Mouse (Mus musculus) left cerebral cortex, postnatal 10 days (tissue): ENCODE measurements around the gene Ecsit. TPM values are rescaled to one million over a fixed set of nuclear protein-coding genes. Genes with fewer than 3 reads are reported as not detected.
A peak's percentile ranks its signal among the peaks of the same experiment; 100 is the strongest.
"Not testable (repeated sequence)": the region's sequence is repeated elsewhere in the genome, so short reads cannot be mapped to it uniquely, and the experiment has no call there.

Experiments
- DNase-seq, 2 experiments: peaks; one replicate each; pipeline ENCODE4 v3.0.0; 2021 to 2022; ENCODE audit warnings: low spot score in 2 of 2, mixed read lengths in 1 of 2; ENCODE audit errors: extremely low spot score in 1 of 2
- intact Hi-C: fragments of 180-260 bp; cut with DNase I; formaldehyde crosslinking; loops from one replicate; pipeline ENCODE4 v1.15.1; 2025
- total RNA-seq, 2 experiments: library from RNA; stranded (reverse); gene quantifications; 2 replicates each; pipeline ENCODE4 v1.2.3; 2021

Ecsit gene
- total RNA-seq, 2 experiments from 2014 or later: 40.5 to 42.8 TPM

GRCm38 (mm10) chr9:22095854-22096307 is 10.6 kb upstream of the Ecsit start:
- intact Hi-C loops: no loop called here
- DNase-seq: peak in 1 of 2 experiments; percentile 89

GRCm38 (mm10) chr9:22092746-22093145 is 7.5 kb upstream of the Ecsit start:
- intact Hi-C loops: no loop called here
- no peak for DNase-seq

GRCm38 (mm10) chr9:22089986-22090385 is 4.7 kb upstream of the Ecsit start:
- intact Hi-C loops: no loop called here
- no peak for DNase-seq

GRCm38 (mm10) chr9:22089281-22089680 is 4.0 kb upstream of the Ecsit start:
- intact Hi-C loops: no loop called here
- DNase-seq: no peak

GRCm38 (mm10) chr9:22087034-22087618 is 1.9 kb upstream of the Ecsit start:
- intact Hi-C loops: no loop called here
- DNase-seq: no peak

GRCm38 (mm10) chr9:22086012-22086411 is 774 bp upstream of the Ecsit start:
- no peak for DNase-seq
- intact Hi-C loops: no loop called here

- intact Hi-C loops: no loop called here
- DNase-seq: no peak
Measured at GRCm38 (mm10) chr9:22084667-22085021, 594 bp downstream of the Ecsit start.

GRCm38 (mm10) chr9:22076223-22076622 is 9.0 kb downstream of the Ecsit start:
- DNase-seq: no peak
- intact Hi-C loops: no loop called here

- DNase-seq, intact Hi-C loops: not testable (repeated sequence)
Measured at GRCm38 (mm10) chr9:22075778-22076177, 9.5 kb downstream of the Ecsit start.

GRCm38 (mm10) chr9:22072276-22072675 is 13.0 kb downstream of the Ecsit start:
- intact Hi-C loops: no loop called here
- DNase-seq: peak in 1 of 2 experiments; percentile 48

GRCm38 (mm10) chr9:22070791-22071573 is 14.3 kb downstream of the Ecsit start, which contains the start of the genes Gm49318 and Zfp653:
Gm49318 (minus strand) TSS chr9:22071259.
Zfp653 (minus strand) TSS chr9:22071376.
- intact Hi-C loops: no loop called here
- DNase-seq: peak; percentile 97 to 99

GRCm38 (mm10) chr9:22069881-22070553 is 15.2 kb downstream of the Ecsit start:
- intact Hi-C loops: loop anchor here (5.0 kb wide), 1 partner anchor 72 kb away; no protein-coding TSS in a partner anchor
- no peak for DNase-seq

GRCm38 (mm10) chr9:22067195-22067594 is 18.0 kb downstream of the Ecsit start:
- DNase-seq: no peak
- intact Hi-C loops: loop anchor here (5.0 kb wide), 1 partner anchor 75 kb away; no protein-coding TSS in a partner anchor

- intact Hi-C loops: loop anchor here (5.0 kb wide), 1 partner anchor 76 kb away; no protein-coding TSS in a partner anchor
- peak in 1 of 2 experiments; percentile 66 for DNase-seq
Measured at GRCm38 (mm10) chr9:22066433-22066832, 18.8 kb downstream of the Ecsit start.

- intact Hi-C loops: loop anchor here (5.0 kb wide), 1 partner anchor 77 kb away; no protein-coding TSS in a partner anchor
- no peak for DNase-seq
Measured at GRCm38 (mm10) chr9:22065642-22066041, 19.6 kb downstream of the Ecsit start.

GRCm38 (mm10) chr9:22064341-22064740 is 20.9 kb downstream of the Ecsit start:
- intact Hi-C loops: no loop called here
- peak in 1 of 2 experiments; percentile 43 for DNase-seq

- no peak for DNase-seq
- intact Hi-C loops: no loop called here
Measured at GRCm38 (mm10) chr9:22061339-22061738, 23.9 kb downstream of the Ecsit start.

GRCm38 (mm10) chr9:22058011-22058424 is 27.2 kb downstream of the Ecsit start:
- peak in 1 of 2 experiments; percentile 49 for DNase-seq
- intact Hi-C loops: no loop called here

GRCm38 (mm10) chr9:22057031-22057517 is 28.2 kb downstream of the Ecsit start:
- intact Hi-C loops: no loop called here
- no peak for DNase-seq
